Mouse (Mus musculus) CH12.LX (cell line): ENCODE results near the gene Nemp1. TPM values are rescaled to one million over a fixed set of nuclear protein-coding genes. Genes with fewer than 3 reads are reported as not detected.

ENCODE experiments used
- DNase-seq: peaks from one replicate; pipeline ENCODE4 v3.0.0-alpha.2; 2013; ENCODE audit errors: extremely low read depth
- H3K27ac ChIP-seq: 2 replicates; pipeline ENCODE4 v1.5.1; 2012; ENCODE audit warnings: low read depth, mild to moderate bottlenecking, control low read depth, moderate library complexity; ENCODE audit not compliant: insufficient read depth
- H3K27me3 ChIP-seq: replicated peaks from 2 replicates; pipeline ENCODE3; 2012; ENCODE audit warnings: inconsistent platforms
- H3K36me3 ChIP-seq, 2 experiments: replicated peaks in 1 of 2; 2 replicates each; pipeline versions ENCODE3 to v1.6.1; 2012; ENCODE audit warnings: inconsistent platforms in 1 of 2, low read length in 1 of 2, mild to moderate bottlenecking in 1 of 2, mixed read lengths in 1 of 2, moderate library complexity in 1 of 2; ENCODE audit not compliant: control insufficient read depth in 1 of 2, insufficient read depth in 1 of 2
- H3K4me1 ChIP-seq, 2 experiments: 2 replicates each; pipeline ENCODE4 v1.6.1; 2012; ENCODE audit warnings: inconsistent platforms in 1 of 2, moderate library complexity in 1 of 2; ENCODE audit not compliant: insufficient read depth in 2 of 2, control insufficient read depth in 1 of 2
- H3K4me2 ChIP-seq: 2 replicates; pipeline ENCODE4 v1.6.1; 2012; ENCODE audit warnings: low read depth, mild to moderate bottlenecking, control low read depth; ENCODE audit not compliant: poor library complexity, insufficient read depth, severe bottlenecking
- H3K4me3 ChIP-seq, 3 experiments: fragments of 150-350 bp in 1 of 3; sonication (generic) in 1 of 3; replicated peaks in 1 of 3; 2 replicates each; pipeline versions ENCODE3 to v1.5.1; 2011 to 2012; ENCODE audit warnings: low read depth in 2 of 3, low read length in 2 of 3, mild to moderate bottlenecking in 2 of 3, moderate library complexity in 2 of 3, control low read depth in 1 of 3, improper control_type of control experiment in 1 of 3, inconsistent platforms in 1 of 3, mixed read lengths in 1 of 3; ENCODE audit not compliant: poor library complexity in 1 of 3
- H3K79me2 ChIP-seq: replicated peaks from 2 replicates; pipeline ENCODE4 v1.6.1; 2012; ENCODE audit warnings: mild to moderate bottlenecking, moderate library complexity; ENCODE audit not compliant: control insufficient read depth, poor library complexity, insufficient read depth, severe bottlenecking; ENCODE audit errors: extremely low read depth
- H3K9ac ChIP-seq: 2 replicates; pipeline ENCODE4 v1.6.1; 2012; ENCODE audit warnings: low read depth, mild to moderate bottlenecking, control low read depth, moderate library complexity; ENCODE audit not compliant: insufficient read depth
- H3K9me3 ChIP-seq: replicated peaks from 2 replicates; pipeline ENCODE3; 2012; ENCODE audit warnings: low read length, inconsistent platforms, mixed read lengths
- CHD1 ChIP-seq: IDR thresholded peaks from 2 replicates; pipeline ENCODE4 v1.6.1; 2012; ENCODE audit warnings: low read depth, low read length, improper control_type of control experiment, inconsistent platforms
- CHD2 ChIP-seq: IDR thresholded peaks from 2 replicates; pipeline ENCODE4 v1.6.1; 2011; ENCODE audit warnings: low read length, improper control_type of control experiment
- CTCF ChIP-seq, 2 experiments: IDR thresholded peaks in 1 of 2; conservative IDR thresholded peaks in 1 of 2; 2 replicates each; pipeline ENCODE4 v1.5.1; 2011 to 2012; ENCODE audit warnings: low read depth in 2 of 2, low read length in 2 of 2, improper control_type of control experiment in 1 of 2, inconsistent platforms in 1 of 2, mild to moderate bottlenecking in 1 of 2, moderate library complexity in 1 of 2
- EP300 ChIP-seq: IDR thresholded peaks from 2 replicates; pipeline ENCODE4 v1.6.1; 2011; ENCODE audit warnings: low read length, improper control_type of control experiment
- HCFC1 ChIP-seq: IDR thresholded peaks from 2 replicates; pipeline ENCODE4 v1.6.1; 2012; ENCODE audit warnings: low read depth, mild to moderate bottlenecking, inconsistent platforms, low read length, improper control_type of control experiment
- IRF4 ChIP-seq: IDR thresholded peaks from 2 replicates; pipeline ENCODE4 v1.6.1; 2014; ENCODE audit warnings: low read depth, mild to moderate bottlenecking, inconsistent platforms, low read length, improper control_type of control experiment
- JUND ChIP-seq: conservative IDR thresholded peaks from 2 replicates; pipeline ENCODE4 v1.6.1; 2011; ENCODE audit warnings: low read depth, low read length, improper control_type of control experiment
- MAZ ChIP-seq: IDR thresholded peaks from 2 replicates; pipeline ENCODE4 v1.6.1; 2012; ENCODE audit warnings: low read depth, mild to moderate bottlenecking, inconsistent platforms, low read length, improper control_type of control experiment, moderate library complexity
- MEF2A ChIP-seq: IDR thresholded peaks from 2 replicates; pipeline ENCODE4 v1.6.1; 2014; ENCODE audit warnings: low read depth, mild to moderate bottlenecking, inconsistent platforms, low read length, improper control_type of control experiment, borderline replicate concordance
- MXI1 ChIP-seq: IDR thresholded peaks from 2 replicates; pipeline ENCODE4 v1.6.1; 2011; ENCODE audit warnings: mild to moderate bottlenecking, low read depth, low read length, improper control_type of control experiment
- NRF1 ChIP-seq: IDR thresholded peaks from 2 replicates; pipeline ENCODE4 v1.6.1; 2014; ENCODE audit warnings: low read depth, mild to moderate bottlenecking, inconsistent platforms, low read length, improper control_type of control experiment, moderate library complexity
- PAX5 ChIP-seq: IDR thresholded peaks from 2 replicates; pipeline ENCODE4 v1.6.1; 2012; ENCODE audit warnings: low read length, inconsistent platforms, mixed read lengths
- POLR2A ChIP-seq: IDR thresholded peaks from 2 replicates; pipeline ENCODE4 v1.6.1; 2011; ENCODE audit warnings: low read depth, mild to moderate bottlenecking, improper control_type of control experiment, low read length
- RAD21 ChIP-seq: IDR thresholded peaks from 2 replicates; pipeline ENCODE4 v1.6.1; 2011; ENCODE audit warnings: low read depth, mild to moderate bottlenecking, low read length, improper control_type of control experiment, moderate library complexity
- RCOR1 ChIP-seq: conservative IDR thresholded peaks from 2 replicates; pipeline ENCODE4 v1.6.1; 2012; ENCODE audit warnings: low read depth, mild to moderate bottlenecking, inconsistent platforms, low read length, improper control_type of control experiment
- SIN3A ChIP-seq: IDR thresholded peaks from 2 replicates; pipeline ENCODE4 v1.6.1; 2012; ENCODE audit warnings: low read length, improper control_type of control experiment, inconsistent platforms
- SMC3 ChIP-seq: IDR thresholded peaks from 2 replicates; pipeline ENCODE4 v1.6.1; 2011; ENCODE audit warnings: low read depth, low read length, improper control_type of control experiment
- TCF12 ChIP-seq: IDR thresholded peaks from 2 replicates; pipeline ENCODE4 v1.6.1; 2014; ENCODE audit warnings: low read depth, mild to moderate bottlenecking, inconsistent platforms, low read length, improper control_type of control experiment
- UBTF ChIP-seq: IDR thresholded peaks from 2 replicates; pipeline ENCODE4 v1.6.1; 2012; ENCODE audit warnings: low read depth, mild to moderate bottlenecking, inconsistent platforms, low read length, improper control_type of control experiment, moderate library complexity
- USF1 ChIP-seq: IDR thresholded peaks from 2 replicates; pipeline ENCODE4 v1.6.1; 2014; ENCODE audit warnings: low read depth, mild to moderate bottlenecking, inconsistent platforms, low read length, improper control_type of control experiment
- USF2 ChIP-seq: conservative IDR thresholded peaks from 2 replicates; pipeline ENCODE4 v1.6.1; 2011; ENCODE audit warnings: low read depth, low read length, improper control_type of control experiment
- ZKSCAN1 ChIP-seq: IDR thresholded peaks from 2 replicates; pipeline ENCODE4 v1.6.1; 2012; ENCODE audit warnings: low read depth, inconsistent platforms, low read length, improper control_type of control experiment, borderline replicate concordance
- ZNF384 ChIP-seq: IDR thresholded peaks from 2 replicates; pipeline ENCODE4 v1.6.1; 2012; ENCODE audit warnings: low read depth, low read length, improper control_type of control experiment, inconsistent platforms
- dilution Hi-C: fragments of 300-500 bp; cut with MboI; formaldehyde crosslinking; loops from 2 replicates; pipeline ENCODE4 v1.14.3; 2020; ENCODE audit warnings: low sequenced_read_pairs; ENCODE audit not compliant: extremely low pct_unique_long_range_greater_than_20kb, extremely low pct_ligation_motif_present
- in situ Hi-C: fragments of 300-500 bp; cut with MboI; formaldehyde crosslinking; loops from 3 replicates; pipeline ENCODE4 v1.14.3; 2019; ENCODE audit warnings: low sequenced_read_pairs, low pct_ligation_motif_present, low pct_unique_long_range_greater_than_20kb, mixed read lengths
- polyA plus RNA-seq: library from polyadenylated mRNA; unstranded; fragments of >175 nt; gene quantifications from 2 replicates; pipeline ENCODE4 v1.2.1, GENCODE M21; 2012; ENCODE audit warnings: low read depth; ENCODE audit not compliant: insufficient read length
- total RNA-seq, 2 experiments: library from RNA; depleted of rRNA; stranded (reverse); fragments of 300-350 nt in 1 of 2; fragments of >200 nt in 1 of 2; gene quantifications; 2 replicates each; pipeline ENCODE4 v1.2.3; 2012 to 2014

Nemp1 gene
- total and polyA plus RNA-seq, 3 experiments, result 8.3 to 17.4 (median 13.2) TPM

GRCm38 (mm10) chr10:127738151-127738882 lies 71.6 kb downstream of the Nemp1 start:
- TF ChIP-seq RAD21, result peak; percentile 28
- no peak for TF ChIP-seq USF2
- TF ChIP-seq SIN3A, result no peak
- TF ChIP-seq PAX5, result no peak
- TF ChIP-seq SMC3, result peak; percentile 41
- TF ChIP-seq CTCF (conservative IDR thresholded peaks at IDR 0.05 in 1 of 2, IDR thresholded peaks at IDR 0.05 in 1 of 2; ENCODE audit: low read depth in 2 of 2, low read length in 2 of 2), result peak; percentile 36 to 67
- no peak for TF ChIP-seq ZNF384
- no peaks in the 10 kb centered on the region for H3K9me3 ChIP-seq
- H3K9ac ChIP-seq, result no peak overlapping the region
- peaks cover 16% of the 10 kb centered on the region for H3K27me3 ChIP-seq
- H3K36me3 ChIP-seq, result peaks cover 21 to 22% of the 10 kb centered on the region in 2 experiments
- in situ Hi-C loops (loop anchor here (10.0 to 25.0 kb wide), 3 partner anchors 64 to 199 kb away; no protein-coding TSS in a partner anchor), dilution Hi-C loops (no loop called here)
- H3K79me2 ChIP-seq, result peaks cover 5% of the 10 kb centered on the region; the same call in 1 of the 2 replicates
- H3K4me3 ChIP-seq, result peak overlapping the region in 2 of 3 experiments; percentile 10 to 43
- peaks cover 5 to 20% of the 10 kb centered on the region in 2 experiments; a peak in 2 of 4 replicates for H3K4me1 ChIP-seq
- H3K27ac ChIP-seq, result no peak overlapping the region
- DNase-seq, result peak; percentile 42
- H3K4me2 ChIP-seq, result peak overlapping the region; percentile 39; the same call in 1 of the 2 replicates

GRCm38 (mm10) chr10:127739083-127739660 lies 72.5 kb downstream of the Nemp1 start, which contains the start of gene Zbtb39:
Gene Zbtb39, plus strand, starts transcription at chr10:127739538.
- Histone ChIP-seq H3K36me3 (peaks cover 29 to 30% of the 10 kb centered on the region in 2 experiments), H3K27me3 (peaks cover 13% of the 10 kb centered on the region), H3K27ac (no peak within 1 kb of the TSS), H3K4me3 (peak within 1 kb of the TSS; percentile 49 to 96 (median 83)), H3K9ac (peak within 1 kb of the TSS; percentile 93), H3K9me3 (no peaks in the 10 kb centered on the region), H3K4me2 (peak within 1 kb of the TSS; percentile 51), H3K79me2 (peaks cover 5% of the 10 kb centered on the region; the same call in 1 of the 2 replicates), H3K4me1 (peaks cover 5 to 20% of the 10 kb centered on the region in 2 experiments; a peak in 2 of 4 replicates)
- peak; percentile 59; the same call in 1 of the 2 replicates for TF ChIP-seq POLR2A
- TF ChIP-seq ZKSCAN1, result no peak
- TF ChIP-seq EP300, result no peak
- no peak for TF ChIP-seq PAX5
- peak; percentile 86; the same call in 1 of the 2 replicates for TF ChIP-seq UBTF
- TF ChIP-seq USF2, result no peak
- TF ChIP-seq SMC3, result peak; percentile 9; the same call in 1 of the 2 replicates
- no peak for TF ChIP-seq USF1
- no peak for TF ChIP-seq MEF2A
- 0 out of 2 replicates have a peak, but pooled peaks have one; percentile 29 for TF ChIP-seq MAZ
- no peak for TF ChIP-seq CHD1
- no peak for TF ChIP-seq RCOR1
- TF ChIP-seq JUND, result no peak
- TF ChIP-seq NRF1, result 0 out of 2 replicates have a peak, but pooled peaks have one; percentile 26
- peak; percentile 37; the same call in 1 of the 2 replicates for TF ChIP-seq TCF12
- TF ChIP-seq SIN3A, result peak; percentile 52; the same call in 1 of the 2 replicates
- TF ChIP-seq ZNF384, result no peak
- TF ChIP-seq CTCF (conservative IDR thresholded peaks at IDR 0.05 in 1 of 2, IDR thresholded peaks at IDR 0.05 in 1 of 2; ENCODE audit: low read depth in 2 of 2, low read length in 2 of 2), result peak in 1 of 2 experiments; percentile 91; a peak in 2 of 4 replicates
- TF ChIP-seq HCFC1, result no peak
- no peak for TF ChIP-seq CHD2
- TF ChIP-seq MXI1, result peak; percentile 33; the same call in 1 of the 2 replicates
- TF ChIP-seq IRF4, result no peak
- peak; percentile 69 for DNase-seq
- in situ Hi-C loops (loop anchor here (10.0 to 25.0 kb wide), 3 partner anchors 64 to 198 kb away; no protein-coding TSS in a partner anchor), dilution Hi-C loops (no loop called here)
